Mouse (Mus musculus) megakaryocyte-erythroid progenitor cell, adult 5-6 weeks (primary cell): Measurements from ENCODE around the gene Gm49322. TPM values are rescaled to one million over a fixed set of nuclear protein-coding genes. Genes with fewer than 3 reads are reported as not detected.

Experiments used
- total RNA-seq, 2 experiments: library from RNA; stranded (forward) in 1 of 2; stranded (reverse) in 1 of 2; fragments of 200-1000, 215-1000 nt in 1 of 2; fragments of >200 nt in 1 of 2; fragmentation: Nextera tagmentation in 1 of 2; gene quantifications; 2 replicates each; pipeline ENCODE4 v1.2.3; 2014 to 2017

The Gm49322 gene
- total RNA-seq, 2 experiments from 2014 or later = 0.42 to 0.68 TPM

Other genes with a start within 250 kb of the Gm49322 start
- 0.79 TPM in 1 of 2 replicates, not detected in the other for gene Plk5, start 249.6 kb upstream of the Gm49322 start, total RNA-seq (2014; fragmentation: Nextera tagmentation)
- gene Plk5, start 249.6 kb upstream of the Gm49322 start, total RNA-seq (2017) = not detected in 2 replicates
- gene Mex3d, start 218.4 kb upstream of the Gm49322 start, total RNA-seq (2014; fragmentation: Nextera tagmentation) = 8.0 and 9.1 TPM in 2 replicates
- gene Mex3d, start 218.4 kb upstream of the Gm49322 start, total RNA-seq (2017) = 13.0 and 14.7 TPM in 2 replicates
- 105 and 113 TPM in 2 replicates for gene Mbd3, start 206.5 kb upstream of the Gm49322 start, total RNA-seq (2014; fragmentation: Nextera tagmentation)
- gene Mbd3, start 206.5 kb upstream of the Gm49322 start, total RNA-seq (2017) = 80.0 and 93.8 TPM in 2 replicates
- gene Uqcr11, start 199.2 kb upstream of the Gm49322 start, total RNA-seq (2014; fragmentation: Nextera tagmentation) = 485 and 702 TPM in 2 replicates
- 241 and 254 TPM in 2 replicates for gene Uqcr11, start 199.2 kb upstream of the Gm49322 start, total RNA-seq (2017)
- gene Tcf3, start 172.4 kb upstream of the Gm49322 start, total RNA-seq (2014; fragmentation: Nextera tagmentation) = 154 and 175 TPM in 2 replicates
- gene Tcf3, start 172.4 kb upstream of the Gm49322 start, total RNA-seq (2017) = 57.9 and 99.8 TPM in 2 replicates
- not detected in 2 replicates for gene Onecut3, start 111.2 kb upstream of the Gm49322 start, total RNA-seq (2014; fragmentation: Nextera tagmentation)
- not detected in 2 replicates for gene Onecut3, start 111.2 kb upstream of the Gm49322 start, total RNA-seq (2017)
- not detected in 2 replicates for gene Atp8b3, start 66.9 kb upstream of the Gm49322 start, total RNA-seq (2014; fragmentation: Nextera tagmentation)
- not detected in 2 replicates for gene Atp8b3, start 66.9 kb upstream of the Gm49322 start, total RNA-seq (2017)
- gene Rexo1, start 44.5 kb upstream of the Gm49322 start, total RNA-seq (2014; fragmentation: Nextera tagmentation) = 52.1 and 57.1 TPM in 2 replicates
- 9.8 and 15.3 TPM in 2 replicates for gene Rexo1, start 44.5 kb upstream of the Gm49322 start, total RNA-seq (2017)
- gene Klf16, start 28.7 kb upstream of the Gm49322 start, total RNA-seq (2014; fragmentation: Nextera tagmentation) = 21.0 and 24.9 TPM in 2 replicates
- 7.2 and 14.6 TPM in 2 replicates for gene Klf16, start 28.7 kb upstream of the Gm49322 start, total RNA-seq (2017)
- gene Abhd17a, start 15.7 kb upstream of the Gm49322 start, total RNA-seq (2014; fragmentation: Nextera tagmentation) = 55.0 and 63.1 TPM in 2 replicates
- 13.7 and 19.4 TPM in 2 replicates for gene Abhd17a, start 15.7 kb upstream of the Gm49322 start, total RNA-seq (2017)
- gene Scamp4, start 3.1 kb upstream of the Gm49322 start, total RNA-seq (2014; fragmentation: Nextera tagmentation) = 56.1 and 71.8 TPM in 2 replicates
- gene Scamp4, start 3.1 kb upstream of the Gm49322 start, total RNA-seq (2017) = 12.7 and 23.3 TPM in 2 replicates
- gene Adat3, start 3.1 kb upstream of the Gm49322 start, total RNA-seq (2014; fragmentation: Nextera tagmentation) = 2.7 and 9.1 TPM in 2 replicates
- gene Adat3, start 3.1 kb upstream of the Gm49322 start, total RNA-seq (2017) = 11.0 TPM in 1 of 2 replicates, not detected in the other
- 70.2 and 93.3 TPM in 2 replicates for gene Csnk1g2, start 16.8 kb downstream of the Gm49322 start, total RNA-seq (2014; fragmentation: Nextera tagmentation)
- 117 and 120 TPM in 2 replicates for gene Csnk1g2, start 16.8 kb downstream of the Gm49322 start, total RNA-seq (2017)
- 27.4 and 32.0 TPM in 2 replicates for gene Btbd2, start 51.0 kb downstream of the Gm49322 start, total RNA-seq (2014; fragmentation: Nextera tagmentation)
- gene Btbd2, start 51.0 kb downstream of the Gm49322 start, total RNA-seq (2017) = 11.8 and 14.8 TPM in 2 replicates
- gene Mknk2, start 72.1 kb downstream of the Gm49322 start, total RNA-seq (2014; fragmentation: Nextera tagmentation) = 149 and 158 TPM in 2 replicates
- gene Mknk2, start 72.1 kb downstream of the Gm49322 start, total RNA-seq (2017) = 78.4 and 117 TPM in 2 replicates
- gene Mob3a, start 96.0 kb downstream of the Gm49322 start, total RNA-seq (2014; fragmentation: Nextera tagmentation) = 22.8 and 29.1 TPM in 2 replicates
- gene Mob3a, start 96.0 kb downstream of the Gm49322 start, total RNA-seq (2017) = 30.5 and 38.6 TPM in 2 replicates
- 22.8 and 26.4 TPM in 2 replicates for gene Izumo4, start 96.2 kb downstream of the Gm49322 start, total RNA-seq (2014; fragmentation: Nextera tagmentation)
- gene Izumo4, start 96.2 kb downstream of the Gm49322 start, total RNA-seq (2017) = 3.0 and 4.5 TPM in 2 replicates
- gene Ap3d1, start 136.2 kb downstream of the Gm49322 start, total RNA-seq (2014; fragmentation: Nextera tagmentation) = 54.1 and 79.5 TPM in 2 replicates
- 36.6 and 37.8 TPM in 2 replicates for gene Ap3d1, start 136.2 kb downstream of the Gm49322 start, total RNA-seq (2017)
- 67.0 and 83.2 TPM in 2 replicates for gene Dot1l, start 149.2 kb downstream of the Gm49322 start, total RNA-seq (2014; fragmentation: Nextera tagmentation)
- gene Dot1l, start 149.2 kb downstream of the Gm49322 start, total RNA-seq (2017) = 9.9 and 14.0 TPM in 2 replicates
- 97.7 and 118 TPM in 2 replicates for gene Sf3a2, start 192.2 kb downstream of the Gm49322 start, total RNA-seq (2014; fragmentation: Nextera tagmentation)
- 24.1 and 27.1 TPM in 2 replicates for gene Sf3a2, start 192.2 kb downstream of the Gm49322 start, total RNA-seq (2017)
- gene Plekhj1, start 192.6 kb downstream of the Gm49322 start, total RNA-seq (2014; fragmentation: Nextera tagmentation) = 114 and 155 TPM in 2 replicates
- gene Plekhj1, start 192.6 kb downstream of the Gm49322 start, total RNA-seq (2017) = 41.1 and 51.5 TPM in 2 replicates
- 0.59 TPM in 1 of 2 replicates, not detected in the other for gene Amh, start 199.2 kb downstream of the Gm49322 start, total RNA-seq (2014; fragmentation: Nextera tagmentation)
- not detected in 2 replicates for gene Amh, start 199.2 kb downstream of the Gm49322 start, total RNA-seq (2017)
- not detected in 2 replicates for gene Jsrp1, start 207.5 kb downstream of the Gm49322 start, total RNA-seq (2014; fragmentation: Nextera tagmentation)
- gene Jsrp1, start 207.5 kb downstream of the Gm49322 start, total RNA-seq (2017) = not detected in 2 replicates
- 1,436 and 1,526 TPM in 2 replicates for gene Oaz1, start 220.6 kb downstream of the Gm49322 start, total RNA-seq (2014; fragmentation: Nextera tagmentation)
- gene Oaz1, start 220.6 kb downstream of the Gm49322 start, total RNA-seq (2017) = 220 and 353 TPM in 2 replicates
- 1.6 TPM in 1 of 2 replicates, not detected in the other for gene Lingo3, start 238.0 kb downstream of the Gm49322 start, total RNA-seq (2014; fragmentation: Nextera tagmentation)
- gene Lingo3, start 238.0 kb downstream of the Gm49322 start, total RNA-seq (2017) = not detected in 2 replicates
- gene Lsm7, start 249.2 kb downstream of the Gm49322 start, total RNA-seq (2014; fragmentation: Nextera tagmentation) = 291 and 326 TPM in 2 replicates
- gene Lsm7, start 249.2 kb downstream of the Gm49322 start, total RNA-seq (2017) = 401 and 445 TPM in 2 replicates
- gene Sppl2b, start 249.3 kb downstream of the Gm49322 start, total RNA-seq (2014; fragmentation: Nextera tagmentation) = 116 and 117 TPM in 2 replicates
- 45.6 and 65.4 TPM in 2 replicates for gene Sppl2b, start 249.3 kb downstream of the Gm49322 start, total RNA-seq (2017)